Mouse (Mus musculus) hindbrain, embryonic 16.5 days (tissue): ENCODE data around the gene Amot. TPM values are rescaled to one million over a fixed set of nuclear protein-coding genes. Genes with fewer than 3 reads are reported as not detected.

ENCODE experiments used
- ATAC-seq: fragments of 200-750 bp; cut with Nextera tagmentation; 2 replicates; pipeline ENCODE4 v1.8.0; 2017; ENCODE audit warnings: moderate TSS enrichment, moderate library complexity
- H3K27ac ChIP-seq: fragments of 300-500 bp; sonication (generic); 2 replicates; pipeline ENCODE4 v1.5.1; 2014; ENCODE audit warnings: low read depth, mild to moderate bottlenecking, control low read depth, low read length, moderate library complexity
- H3K27me3 ChIP-seq: fragments of 300-500 bp; sonication (generic); replicated peaks from 2 replicates; pipeline ENCODE4 v1.6.1; 2014; ENCODE audit warnings: low read length; ENCODE audit not compliant: control insufficient read depth, insufficient read depth
- H3K36me3 ChIP-seq: fragments of 300-500 bp; sonication (generic); 2 replicates; pipeline ENCODE4 v1.6.1; 2014; ENCODE audit warnings: mild to moderate bottlenecking, low read length, moderate library complexity, mixed read lengths; ENCODE audit not compliant: control insufficient read depth, insufficient read depth
- H3K4me1 ChIP-seq: fragments of 300-500 bp; sonication (generic); 2 replicates; pipeline ENCODE4 v1.6.1; 2014; ENCODE audit warnings: low read depth, low read length; ENCODE audit not compliant: control insufficient read depth, insufficient read depth
- H3K4me2 ChIP-seq: fragments of 300-500 bp; sonication (generic); 2 replicates; pipeline ENCODE4 v1.6.1; 2014; ENCODE audit warnings: mild to moderate bottlenecking, low read length, control low read depth, moderate library complexity
- H3K4me3 ChIP-seq: fragments of 300-500 bp; sonication (generic); 2 replicates; pipeline ENCODE4 v1.5.1; 2014; ENCODE audit warnings: mild to moderate bottlenecking, low read length, control low read depth, moderate library complexity
- H3K9ac ChIP-seq: fragments of 300-500 bp; sonication (generic); 2 replicates; pipeline ENCODE4 v1.6.1; 2014; ENCODE audit warnings: low read depth, mild to moderate bottlenecking, control low read depth, low read length, moderate library complexity
- H3K9me3 ChIP-seq: fragments of 300-500 bp; sonication (generic); 2 replicates; pipeline ENCODE4 v1.6.1; 2014; ENCODE audit warnings: mild to moderate bottlenecking, low read length, moderate library complexity; ENCODE audit not compliant: control insufficient read depth
- WGBS: fragments of 180-500 bp; shearing (Covaris S2); extraction: QIAGEN DNeasy Blood & Tissue Kit; methylation state at CpG from one replicate; pipeline ENCODE4 v1.1.7; 2014; 5-methylcytosine and 5-hydroxymethylcytosine counted together
- polyA plus RNA-seq: library from polyadenylated mRNA; unstranded; fragments of >200 nt; fragmentation: Nextera tagmentation; extraction: Ambion mirVana; gene quantifications from 2 replicates; pipeline ENCODE4 v1.2.1, GENCODE M21; 2015

The Amot gene
- polyA plus RNA-seq, 1 experiment from 2014 or later = 11.5 TPM

DNA sequence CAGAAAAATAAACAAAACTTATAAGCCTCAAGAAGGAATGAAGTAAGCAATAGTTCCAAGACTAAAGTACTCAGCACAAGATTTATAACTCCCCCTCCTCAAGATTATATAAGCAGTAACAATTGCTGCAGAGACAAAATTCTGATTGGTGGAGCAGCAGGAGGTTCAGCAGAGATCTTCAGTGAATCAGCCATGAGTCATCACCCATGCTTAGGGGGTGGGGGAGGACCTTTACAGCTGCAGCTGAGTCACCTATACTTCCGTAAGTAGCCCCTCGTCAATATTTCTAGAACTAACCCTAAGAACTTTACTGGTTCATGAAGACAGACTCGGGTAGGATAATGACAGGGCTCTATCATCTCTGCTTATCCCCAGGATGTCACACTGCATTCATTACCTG, 43.6 kb downstream of the Amot start:
- Histone ChIP-seq H3K4me3 (no peak overlapping the region), H3K27ac (no peak overlapping the region), H3K4me2 (no peak overlapping the region), H3K36me3 (no peaks in the 10 kb centered on the region), H3K9ac (no peak overlapping the region), H3K9me3 (no peaks in the 10 kb centered on the region), H3K4me1 (no peaks in the 10 kb centered on the region), H3K27me3 (no peaks in the 10 kb centered on the region)
- WGBS = 92% methylated on average over 3 of the region's 3 CpGs
- no peak for ATAC-seq

DNA sequence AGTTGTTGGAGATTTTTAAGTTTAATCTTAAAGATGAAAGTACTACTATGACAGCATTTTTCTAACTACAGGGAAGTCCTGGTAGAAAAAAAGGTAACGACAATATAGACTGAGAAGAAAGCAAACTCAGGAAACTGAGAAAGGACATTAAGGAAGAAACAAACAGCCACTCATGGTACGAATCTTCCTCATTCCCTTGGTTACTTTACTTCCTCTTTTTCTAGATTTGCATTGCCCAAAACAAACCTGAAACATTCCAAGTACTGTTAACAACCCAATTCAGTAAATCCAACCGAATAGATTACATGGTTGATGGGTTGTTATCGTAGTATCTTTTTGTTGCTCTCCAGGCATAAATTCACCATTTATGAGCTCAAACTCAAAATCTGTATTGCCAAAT, 48.7 kb downstream of the Amot start:
- no peaks in the 10 kb centered on the region for H3K9me3 ChIP-seq
- H3K36me3 ChIP-seq = no peaks in the 10 kb centered on the region
- no peak overlapping the region for H3K4me3 ChIP-seq
- H3K4me1 ChIP-seq = no peaks in the 10 kb centered on the region
- no peak overlapping the region for H3K9ac ChIP-seq
- no peaks in the 10 kb centered on the region for H3K27me3 ChIP-seq
- no peak overlapping the region for H3K27ac ChIP-seq
- 72% methylated on average over 4 of the region's 4 CpGs for WGBS
- no peak overlapping the region for H3K4me2 ChIP-seq
- no peak for ATAC-seq

DNA sequence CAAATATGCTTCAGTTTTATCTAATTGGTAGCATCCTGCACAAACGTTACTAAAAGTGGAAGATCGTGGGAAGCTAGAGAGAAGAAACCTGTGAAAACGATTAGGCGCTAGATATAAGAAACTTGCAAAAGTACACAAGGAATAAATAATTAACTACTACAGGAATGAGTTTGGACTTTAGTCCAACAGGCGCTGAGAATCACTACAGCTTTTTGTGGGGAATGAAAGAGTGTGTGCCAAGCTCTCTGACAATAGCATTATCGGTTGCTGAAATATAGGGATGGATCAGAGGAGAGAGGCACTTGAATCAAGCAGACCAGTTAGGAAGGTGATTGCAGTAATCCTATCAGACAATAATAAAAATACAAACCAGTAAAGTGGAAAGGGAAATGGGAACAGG, 49.4 kb downstream of the Amot start:
- no peaks in the 10 kb centered on the region for H3K36me3 ChIP-seq

DNA sequence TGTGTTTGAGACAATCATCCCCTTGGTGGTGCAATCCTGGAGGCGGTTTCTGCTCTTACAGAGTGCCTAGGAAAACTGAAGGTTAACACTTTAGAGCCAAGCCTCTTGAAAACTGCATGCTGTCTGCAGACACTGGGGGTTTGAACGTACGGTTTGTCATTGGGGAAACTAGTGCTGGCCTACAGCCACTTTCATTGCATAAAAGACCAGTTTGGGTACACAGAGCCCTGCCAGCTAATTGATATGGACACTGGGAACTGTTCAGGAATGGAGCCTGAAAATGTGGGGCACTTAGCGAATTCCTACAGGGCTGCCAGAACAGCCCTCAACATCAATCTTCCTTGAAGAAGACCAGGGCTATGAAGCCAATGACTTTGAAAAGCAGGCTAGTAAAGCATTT, 50.2 kb downstream of the Amot start:
- Histone ChIP-seq H3K27ac (no peak overlapping the region), H3K36me3 (no peaks in the 10 kb centered on the region), H3K9me3 (no peaks in the 10 kb centered on the region), H3K4me1 (no peaks in the 10 kb centered on the region), H3K4me3 (no peak overlapping the region), H3K4me2 (no peak overlapping the region), H3K9ac (no peak overlapping the region), H3K27me3 (no peaks in the 10 kb centered on the region)
- ATAC-seq = peak; percentile 83
- WGBS = 75% methylated on average over 4 of the region's 4 CpGs

More for the DNA sequence above, 49.4 kb downstream of the Amot start:
- WGBS = 86% methylated on average over 6 of the region's 6 CpGs
- ATAC-seq = no peak
- H3K27ac ChIP-seq = no peak overlapping the region
- no peaks in the 10 kb centered on the region for H3K4me1 ChIP-seq
- no peaks in the 10 kb centered on the region for H3K9me3 ChIP-seq
- no peak overlapping the region for H3K4me2 ChIP-seq
- no peak overlapping the region for H3K4me3 ChIP-seq
- no peak overlapping the region for H3K9ac ChIP-seq
- H3K27me3 ChIP-seq = no peaks in the 10 kb centered on the region

DNA sequence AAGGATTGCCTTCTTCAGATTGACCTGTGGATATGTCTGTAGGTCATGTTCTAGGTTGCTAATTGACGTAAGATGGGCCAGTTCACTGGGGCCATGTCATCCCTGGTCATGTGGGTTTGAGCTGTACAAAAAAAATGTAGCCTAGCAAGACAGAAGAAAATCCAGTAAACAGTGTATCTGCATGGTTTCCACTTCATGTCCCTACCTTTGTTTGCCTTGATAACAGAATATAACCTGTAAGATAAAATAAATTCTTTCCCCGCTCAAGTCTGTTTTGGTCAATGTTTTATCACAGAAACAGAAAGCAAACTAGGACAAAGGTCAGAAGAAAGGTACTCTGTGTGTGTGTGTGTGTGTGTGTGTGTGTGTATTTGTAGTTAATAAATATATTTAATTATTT, 63.5 kb downstream of the Amot start:
- no peaks in the 10 kb centered on the region for H3K36me3 ChIP-seq
- H3K4me1 ChIP-seq = no peaks in the 10 kb centered on the region
- no peak overlapping the region for H3K27ac ChIP-seq
- no peak for ATAC-seq
- WGBS = 93% methylated on average over 2 of the region's 2 CpGs
- no peaks in the 10 kb centered on the region for H3K27me3 ChIP-seq
- no peak overlapping the region for H3K9ac ChIP-seq
- H3K9me3 ChIP-seq = no peaks in the 10 kb centered on the region
- no peak overlapping the region for H3K4me3 ChIP-seq
- H3K4me2 ChIP-seq = no peak overlapping the region

DNA sequence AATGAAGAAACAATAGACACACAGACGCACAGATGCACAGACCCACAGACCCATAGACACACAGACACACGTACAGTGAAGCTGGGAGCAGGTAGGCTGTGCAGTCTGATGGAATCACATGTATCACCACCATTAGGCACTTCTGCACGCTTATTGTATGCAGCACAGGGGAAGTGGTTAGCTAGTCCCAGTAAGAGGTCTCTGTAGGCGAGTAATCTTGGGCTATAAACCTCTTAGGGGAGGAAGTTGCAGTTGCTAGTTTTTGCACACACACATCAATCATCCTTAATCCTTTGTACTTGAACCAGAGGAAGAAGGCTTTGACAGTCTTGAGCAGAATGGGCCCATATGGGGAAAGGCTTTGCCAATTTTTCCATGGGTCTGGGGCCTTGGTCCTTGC, 71.3 kb downstream of the Amot start:
- H3K9me3 ChIP-seq = no peaks in the 10 kb centered on the region
- H3K36me3 ChIP-seq = no peaks in the 10 kb centered on the region
- H3K4me3 ChIP-seq = no peak overlapping the region
- H3K4me2 ChIP-seq = no peak overlapping the region
- ATAC-seq = no peak
- WGBS = 73% methylated on average over 4 of the region's 4 CpGs
- H3K4me1 ChIP-seq = no peaks in the 10 kb centered on the region
- H3K27ac ChIP-seq = no peak overlapping the region
- H3K27me3 ChIP-seq = no peaks in the 10 kb centered on the region
- H3K9ac ChIP-seq = no peak overlapping the region

DNA sequence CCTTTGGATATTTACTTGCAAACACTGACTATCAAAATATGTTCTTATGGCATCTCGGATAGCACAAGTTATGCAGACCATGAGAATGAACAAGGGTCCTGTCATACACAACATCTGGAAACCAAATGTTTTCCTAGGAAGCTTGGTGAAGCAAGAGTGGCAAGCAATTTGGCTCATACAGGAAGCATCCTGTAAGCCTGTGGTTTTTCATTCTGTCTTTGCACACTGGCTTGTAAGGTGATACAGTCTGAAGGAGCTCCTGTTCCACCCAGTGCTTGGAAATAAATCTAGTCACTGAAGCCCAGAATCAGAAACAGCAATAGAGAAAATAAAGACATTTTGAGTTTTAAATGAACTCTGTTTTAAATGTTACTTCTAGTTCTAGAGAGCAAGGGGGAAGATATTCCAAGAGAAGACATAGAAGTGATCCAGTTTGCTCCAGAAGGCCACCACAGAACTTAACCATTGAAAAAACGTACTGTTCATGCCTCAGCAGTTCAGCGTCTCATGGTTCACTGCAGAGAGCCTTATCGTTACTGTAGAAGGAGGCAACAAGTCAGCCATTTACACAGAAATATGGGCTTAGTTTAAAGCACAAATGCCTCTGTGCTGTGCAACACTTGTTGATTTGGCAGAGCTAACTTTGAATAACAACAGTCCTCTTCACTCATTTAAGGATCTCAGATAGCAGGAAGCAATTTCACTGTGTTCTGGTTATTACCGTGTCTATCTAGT, 74.0 kb downstream of the Amot start:
- Histone ChIP-seq H3K27ac (no peak overlapping the region), H3K9me3 (no peaks in the 10 kb centered on the region), H3K4me2 (no peak overlapping the region), H3K36me3 (no peaks in the 10 kb centered on the region), H3K9ac (no peak overlapping the region), H3K4me1 (no peaks in the 10 kb centered on the region), H3K27me3 (no peaks in the 10 kb centered on the region), H3K4me3 (no peak overlapping the region)
- WGBS = 83% methylated on average over 5 of the region's 5 CpGs
- no peak for ATAC-seq

DNA sequence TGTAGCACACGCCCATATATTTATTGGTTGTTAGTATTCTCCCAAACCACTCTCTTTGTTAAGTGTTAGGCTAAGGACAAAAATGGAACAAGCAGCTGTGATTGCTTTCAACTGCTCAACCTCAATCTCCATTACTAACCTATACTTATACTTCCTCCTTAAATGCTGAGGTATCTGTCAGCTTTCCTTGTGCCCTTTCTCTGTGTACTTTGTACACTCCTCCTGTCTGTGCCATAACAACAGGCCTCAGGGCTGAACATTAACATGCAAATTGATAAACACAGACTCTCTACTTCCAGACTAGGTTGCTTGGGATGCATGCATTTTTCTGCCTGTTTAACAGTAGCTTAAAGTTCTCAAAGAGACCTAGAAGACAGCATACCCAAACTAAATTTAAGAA, 76.2 kb downstream of the Amot start:
- 85% methylated on average over 1 of the region's 1 CpGs for WGBS
- no peaks in the 10 kb centered on the region for H3K4me1 ChIP-seq
- ATAC-seq = no peak

DNA sequence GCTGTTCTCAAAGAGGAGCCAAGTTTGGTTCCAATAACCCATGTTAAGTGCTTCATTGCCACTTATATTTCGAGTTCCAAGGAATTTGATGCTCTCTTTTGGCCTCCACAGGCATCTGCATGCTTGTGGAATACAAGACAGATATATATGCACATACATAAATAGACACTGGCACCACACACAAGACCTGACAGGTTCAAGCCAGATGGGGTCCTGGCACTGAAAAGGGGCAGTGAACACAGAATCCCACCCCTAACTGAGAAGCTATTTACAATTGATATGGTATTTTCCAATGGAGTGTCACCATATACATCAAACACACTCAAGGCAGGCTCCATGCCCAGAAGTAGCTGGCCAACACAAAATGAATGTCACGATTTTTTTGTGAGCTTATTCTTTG, 81.0 kb downstream of the Amot start:
- WGBS = 33% methylated on average over 2 of the region's 2 CpGs
- Histone ChIP-seq H3K4me3 (no peak overlapping the region), H3K9me3 (no peaks in the 10 kb centered on the region), H3K4me1 (no peaks in the 10 kb centered on the region), H3K27ac (no peak overlapping the region), H3K36me3 (no peaks in the 10 kb centered on the region), H3K4me2 (no peak overlapping the region), H3K9ac (no peak overlapping the region), H3K27me3 (no peaks in the 10 kb centered on the region)
- ATAC-seq = no peak

More for the DNA sequence above, 76.2 kb downstream of the Amot start:
- Histone ChIP-seq H3K9ac (no peak overlapping the region), H3K4me3 (no peak overlapping the region), H3K4me2 (no peak overlapping the region), H3K36me3 (no peaks in the 10 kb centered on the region), H3K27ac (no peak overlapping the region), H3K9me3 (no peaks in the 10 kb centered on the region), H3K27me3 (no peaks in the 10 kb centered on the region)
